Mouse (Mus musculus) embryo, embryonic 11.5 days (tissue): Measurements from ENCODE around the gene Klhdc8a.

Source experiments
- DNase-seq: peaks from one replicate; pipeline ENCODE4 v3.0.0-alpha.2; 2012; ENCODE audit warnings: low read depth, low spot score

The Klhdc8a gene

GRCm38 (mm10) chr1:132317894-132318863 lies 19.8 kb downstream of the Klhdc8a start:
- DNase-seq = no peak

- DNase-seq = no peak
Observed at GRCm38 (mm10) chr1:132319242-132319641, 20.8 kb downstream of the Klhdc8a start.

GRCm38 (mm10) chr1:132321821-132322580 lies 23.6 kb downstream of the Klhdc8a start:
- no peak for DNase-seq

- DNase-seq = peak; percentile 48
Observed at GRCm38 (mm10) chr1:132322711-132323542, 24.5 kb downstream of the Klhdc8a start.

- DNase-seq = no peak
Observed at GRCm38 (mm10) chr1:132326777-132327176, 28.4 kb downstream of the Klhdc8a start.

- no peak for DNase-seq
Observed at GRCm38 (mm10) chr1:132327477-132327876, 29.1 kb downstream of the Klhdc8a start.

GRCm38 (mm10) chr1:132328565-132328964 lies 30.1 kb downstream of the Klhdc8a start:
- DNase-seq = no peak

- DNase-seq = no peak
Observed at GRCm38 (mm10) chr1:132329656-132330055, 31.2 kb downstream of the Klhdc8a start.

GRCm38 (mm10) chr1:132330397-132330796 lies 32.0 kb downstream of the Klhdc8a start:
- no peak for DNase-seq

GRCm38 (mm10) chr1:132331283-132331682 lies 32.9 kb downstream of the Klhdc8a start:
- no peak for DNase-seq

GRCm38 (mm10) chr1:132333201-132333600 lies 34.8 kb downstream of the Klhdc8a start:
- no peak for DNase-seq

- peak; percentile 56 for DNase-seq
Observed at GRCm38 (mm10) chr1:132333675-132334141, 35.3 kb downstream of the Klhdc8a start.

- no peak for DNase-seq
Observed at GRCm38 (mm10) chr1:132334178-132334801, 35.9 kb downstream of the Klhdc8a start.

- DNase-seq = no peak
Observed at GRCm38 (mm10) chr1:132335378-132335965, 37.0 kb downstream of the Klhdc8a start.

- no peak for DNase-seq
Observed at GRCm38 (mm10) chr1:132336921-132337320, 38.5 kb downstream of the Klhdc8a start.

GRCm38 (mm10) chr1:132338027-132338660 lies 39.7 kb downstream of the Klhdc8a start:
- no peak for DNase-seq

GRCm38 (mm10) chr1:132341731-132342501 lies 43.5 kb downstream of the Klhdc8a start:
- no peak for DNase-seq

- DNase-seq = no peak
Observed at GRCm38 (mm10) chr1:132342518-132342917, 44.1 kb downstream of the Klhdc8a start.

GRCm38 (mm10) chr1:132343191-132343590 lies 44.8 kb downstream of the Klhdc8a start:
- DNase-seq = no peak
